Mouse (Mus musculus) right cerebral cortex, adult 18-20 months (tissue): ENCODE data around the gene Prkag2.
A peak's percentile ranks its signal among the peaks of the same experiment; 100 is the strongest.

Experiments
- DNase-seq: peaks from one replicate; pipeline ENCODE4 v3.0.0; 2022; ENCODE audit warnings: mixed read lengths

The Prkag2 gene

GRCm38 (mm10) chr5:24991575-24991974, 108.9 kb downstream of the Prkag2 start:
- no peak for DNase-seq

GRCm38 (mm10) chr5:24990460-24990859, 110.0 kb downstream of the Prkag2 start:
- DNase-seq = no peak

- no peak for DNase-seq
These were observed 110.8 kb downstream of the Prkag2 start for GRCm38 (mm10) chr5:24989683-24990082.

GRCm38 (mm10) chr5:24986956-24987355, 113.5 kb downstream of the Prkag2 start:
- DNase-seq = no peak

- DNase-seq = no peak
These were observed 114.1 kb downstream of the Prkag2 start for GRCm38 (mm10) chr5:24986204-24986940.

GRCm38 (mm10) chr5:24985434-24986176, 114.8 kb downstream of the Prkag2 start:
- peak; percentile 84 for DNase-seq

- DNase-seq = no peak
These were observed 116.3 kb downstream of the Prkag2 start for GRCm38 (mm10) chr5:24984157-24984556.

- no peak for DNase-seq
These were observed 116.9 kb downstream of the Prkag2 start for GRCm38 (mm10) chr5:24983539-24983938.

- no peak for DNase-seq
These were observed 118.2 kb downstream of the Prkag2 start for GRCm38 (mm10) chr5:24982258-24982657.

GRCm38 (mm10) chr5:24981765-24982164, 118.7 kb downstream of the Prkag2 start:
- DNase-seq = no peak

GRCm38 (mm10) chr5:24979968-24980345, 120.5 kb downstream of the Prkag2 start:
- DNase-seq = no peak

- no peak for DNase-seq
These were observed 121.0 kb downstream of the Prkag2 start for GRCm38 (mm10) chr5:24979312-24979967.

GRCm38 (mm10) chr5:24976907-24977306, 123.5 kb downstream of the Prkag2 start:
- DNase-seq = no peak

GRCm38 (mm10) chr5:24976236-24976635, 124.2 kb downstream of the Prkag2 start:
- DNase-seq = no peak

- DNase-seq = no peak
These were observed 125.3 kb downstream of the Prkag2 start for GRCm38 (mm10) chr5:24975100-24975499.

GRCm38 (mm10) chr5:24973672-24974225, 126.7 kb downstream of the Prkag2 start:
- no peak for DNase-seq

- no peak for DNase-seq
These were observed 127.2 kb downstream of the Prkag2 start for GRCm38 (mm10) chr5:24973228-24973627.

- DNase-seq = no peak
These were observed 129.7 kb downstream of the Prkag2 start for GRCm38 (mm10) chr5:24970552-24971275.

- no peak for DNase-seq
These were observed 131.1 kb downstream of the Prkag2 start for GRCm38 (mm10) chr5:24969241-24969880.

GRCm38 (mm10) chr5:24968792-24969191, 131.7 kb downstream of the Prkag2 start:
- no peak for DNase-seq

GRCm38 (mm10) chr5:24967898-24968535, 132.4 kb downstream of the Prkag2 start:
- no peak for DNase-seq

- no peak for DNase-seq
These were observed 136.7 kb downstream of the Prkag2 start for GRCm38 (mm10) chr5:24963776-24964175.
